Mouse (Mus musculus) adipocyte (in vitro differentiated cells): Measurements from ENCODE around the gene Birc2.

Experiments
- DNase-seq: peaks from one replicate; pipeline ENCODE4 v3.0.0-alpha.2; 2016; ENCODE audit warnings: low spot score

Birc2 gene

DNA sequence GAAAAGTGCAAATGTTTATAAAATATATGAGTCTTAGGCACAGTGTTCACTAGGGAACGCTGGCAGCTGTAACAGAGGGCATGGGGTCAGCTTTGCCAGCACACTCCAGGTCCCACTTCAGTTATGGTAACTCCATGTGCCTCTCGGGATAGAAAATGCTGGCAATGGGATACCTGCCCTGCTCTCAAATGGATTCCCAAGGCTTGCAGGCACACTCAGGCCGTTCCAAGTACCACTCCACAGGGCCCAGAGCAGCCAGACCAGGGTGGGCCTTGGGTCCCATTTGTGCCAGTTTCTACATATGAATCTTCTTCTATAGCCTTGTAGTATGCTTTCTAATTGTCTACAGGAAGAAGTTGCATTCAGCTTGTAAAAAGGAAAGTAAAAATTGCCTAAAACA lies 51.5 kb downstream of the Birc2 start:
- no peak for DNase-seq

DNA sequence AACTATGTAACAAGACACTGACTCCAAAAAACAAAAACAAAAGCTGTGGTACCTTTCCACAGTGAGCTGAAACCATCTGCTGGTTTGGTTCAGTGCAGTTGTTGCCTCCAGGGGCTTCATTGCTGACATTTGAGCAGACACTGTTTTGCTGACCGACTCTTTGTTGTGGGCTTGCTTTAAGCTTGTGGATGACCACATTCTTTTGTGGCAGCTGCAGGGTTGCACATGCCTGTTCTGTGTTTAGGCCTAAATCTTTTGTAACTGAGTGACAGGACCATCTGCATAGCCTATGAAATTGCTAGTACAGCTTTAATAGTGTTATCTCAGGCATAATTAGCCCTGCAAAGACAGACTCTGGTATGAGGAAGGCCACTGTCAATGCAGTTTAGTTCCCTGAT lies 52.2 kb downstream of the Birc2 start:
- DNase-seq: peak; percentile 14

DNA sequence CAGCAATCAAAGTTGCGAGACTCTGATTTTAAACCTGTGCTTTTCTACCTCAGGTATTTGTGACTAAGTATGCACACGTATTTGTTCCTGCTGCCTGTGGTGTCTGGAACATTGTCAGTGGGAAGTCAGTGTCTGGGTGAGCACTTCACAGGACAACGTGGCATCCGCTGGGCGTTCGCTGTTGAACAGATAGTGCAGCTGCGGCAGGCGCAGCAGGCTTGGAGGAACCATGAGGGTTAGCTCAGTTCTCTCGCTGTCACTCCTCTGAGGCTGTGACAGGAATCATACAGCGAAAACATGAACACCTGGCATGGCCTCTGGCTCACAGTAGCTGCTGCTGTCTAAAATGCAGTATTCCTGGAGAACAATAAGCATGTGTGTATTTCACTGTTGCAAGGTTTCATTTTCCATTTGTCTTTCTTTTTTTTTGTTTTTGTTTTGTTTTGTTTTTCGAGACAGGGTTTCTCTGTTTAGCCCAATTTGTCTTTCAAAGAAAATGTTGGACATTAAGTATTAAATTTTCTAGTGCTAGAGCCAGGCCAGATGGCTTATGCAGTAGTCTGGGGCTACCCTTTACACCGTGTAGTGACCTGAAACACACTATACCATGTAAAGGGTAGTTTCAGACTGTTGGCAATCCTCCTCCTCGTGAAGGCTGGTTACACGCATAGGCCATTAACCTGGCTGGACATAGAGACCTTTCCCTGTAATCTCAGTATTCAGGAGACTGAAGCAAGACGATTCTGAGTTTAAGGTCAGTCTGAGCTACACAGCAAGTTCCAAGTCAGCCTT lies 52.8 kb downstream of the Birc2 start:
- DNase-seq: no peak

DNA sequence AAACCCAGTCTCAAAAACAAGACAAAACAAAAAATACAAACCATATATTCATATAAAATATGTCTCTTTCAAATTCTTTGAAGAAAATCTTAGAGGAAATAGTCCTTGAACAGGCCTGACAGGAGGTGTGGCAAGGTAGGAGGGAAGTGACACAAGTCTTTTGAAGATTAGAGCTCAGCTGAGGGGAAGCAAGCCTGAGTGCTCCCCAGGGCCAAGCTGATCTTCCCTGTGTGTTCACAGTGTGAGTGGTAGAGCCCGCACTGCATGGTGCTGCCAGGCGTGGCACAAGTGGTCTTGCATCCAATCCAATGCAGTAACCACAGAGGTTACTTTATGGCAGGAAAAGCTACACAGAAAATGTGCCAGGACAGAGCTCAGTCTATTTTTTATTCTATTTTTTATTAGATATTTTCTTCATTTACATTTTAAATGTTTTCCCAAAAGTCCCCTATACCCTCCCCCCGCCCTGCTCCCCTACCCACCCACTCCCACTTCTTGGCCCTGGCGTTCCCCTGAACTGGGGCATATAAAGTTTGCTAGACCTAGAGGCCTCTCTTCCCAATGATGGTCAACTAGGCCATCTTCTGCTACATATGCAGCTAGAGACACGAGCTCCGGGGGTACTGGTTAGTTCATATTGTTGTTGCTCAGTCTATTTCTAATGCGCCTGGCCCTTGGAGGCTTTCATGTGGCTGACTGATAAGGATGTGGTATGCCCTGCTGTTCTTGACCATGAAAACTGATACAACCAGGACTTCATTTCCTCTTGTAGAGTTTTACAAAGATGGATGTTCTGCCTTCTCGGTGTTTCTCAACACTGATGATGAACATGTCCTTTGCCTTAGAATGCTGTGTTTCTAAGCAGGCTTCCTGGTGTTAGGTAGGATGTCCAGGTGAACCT lies 56.4 kb downstream of the Birc2 start:
- DNase-seq: no peak

GRCm38 (mm10) chr9:7779786-7780185 lies 57.1 kb downstream of the Birc2 start:
- no peak for DNase-seq

GRCm38 (mm10) chr9:7778771-7779170 lies 58.1 kb downstream of the Birc2 start:
- no peak for DNase-seq

DNA sequence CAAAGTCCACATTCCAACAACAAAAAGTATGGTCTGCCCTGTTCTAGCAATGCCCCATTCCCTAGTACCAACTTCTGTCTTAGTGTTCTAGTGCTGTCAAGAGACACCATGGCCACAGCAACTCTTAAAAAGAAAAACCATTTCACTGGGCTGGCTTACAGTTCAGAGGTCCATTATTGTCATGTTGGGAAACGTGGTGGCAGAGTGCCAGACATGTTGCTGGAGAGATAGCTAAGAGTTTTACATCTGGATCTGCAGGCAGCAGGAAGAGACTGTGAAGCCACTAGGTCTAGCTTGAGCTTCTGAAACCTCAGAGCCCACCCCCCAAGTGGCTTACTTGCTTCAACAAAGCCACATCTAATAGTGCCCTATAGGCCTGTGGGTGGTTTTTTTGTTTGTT lies 59.2 kb downstream of the Birc2 start:
- DNase-seq: peak; percentile 57

DNA sequence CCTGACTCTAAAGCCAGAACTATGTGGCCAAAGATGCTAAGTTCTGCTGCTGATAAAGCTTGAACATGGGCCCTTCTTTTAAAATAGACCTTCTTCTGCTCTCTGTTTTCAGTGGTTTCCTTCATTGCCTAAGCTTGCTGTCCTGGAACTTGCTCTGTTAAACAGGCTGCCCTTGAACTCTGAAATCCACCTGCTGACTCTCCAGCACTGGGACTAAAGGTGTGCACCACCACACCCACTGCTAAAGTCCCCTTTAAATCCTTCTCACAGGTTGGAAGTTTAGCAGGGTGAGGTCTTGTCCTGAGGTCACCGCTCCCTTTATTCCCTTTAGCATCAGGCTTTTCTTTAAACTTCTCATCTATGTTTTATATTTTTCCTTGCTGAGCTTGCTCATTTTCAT lies 59.9 kb downstream of the Birc2 start:
- DNase-seq: no peak

DNA sequence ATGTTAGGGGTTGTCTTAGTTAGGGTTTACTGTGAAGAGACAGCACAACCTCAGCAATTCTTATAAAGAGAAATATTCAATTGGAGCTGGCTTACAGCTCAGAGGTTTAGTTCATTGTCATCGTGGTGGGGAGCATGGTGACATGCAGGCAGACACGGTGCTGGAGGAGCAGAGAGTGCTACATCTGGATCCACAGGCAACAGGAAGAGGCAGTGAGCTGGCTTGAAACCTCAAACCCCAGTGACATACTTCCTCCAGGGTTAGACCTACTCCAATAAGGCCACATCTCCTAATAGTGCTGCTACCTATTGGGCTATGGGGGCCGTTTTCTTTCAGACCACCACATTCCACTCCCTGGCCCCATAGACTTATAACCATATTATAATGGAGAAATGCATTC lies 60.9 kb downstream of the Birc2 start:
- DNase-seq: no peak

GRCm38 (mm10) chr9:7775011-7775410 lies 61.9 kb downstream of the Birc2 start:
- DNase-seq: no peak

GRCm38 (mm10) chr9:7774538-7774937 lies 62.3 kb downstream of the Birc2 start:
- no peak for DNase-seq

- no peak for DNase-seq
Measured at GRCm38 (mm10) chr9:7773686-7774085, 63.2 kb downstream of the Birc2 start.

GRCm38 (mm10) chr9:7772773-7773454 lies 64.0 kb downstream of the Birc2 start:
- DNase-seq: no peak

DNA sequence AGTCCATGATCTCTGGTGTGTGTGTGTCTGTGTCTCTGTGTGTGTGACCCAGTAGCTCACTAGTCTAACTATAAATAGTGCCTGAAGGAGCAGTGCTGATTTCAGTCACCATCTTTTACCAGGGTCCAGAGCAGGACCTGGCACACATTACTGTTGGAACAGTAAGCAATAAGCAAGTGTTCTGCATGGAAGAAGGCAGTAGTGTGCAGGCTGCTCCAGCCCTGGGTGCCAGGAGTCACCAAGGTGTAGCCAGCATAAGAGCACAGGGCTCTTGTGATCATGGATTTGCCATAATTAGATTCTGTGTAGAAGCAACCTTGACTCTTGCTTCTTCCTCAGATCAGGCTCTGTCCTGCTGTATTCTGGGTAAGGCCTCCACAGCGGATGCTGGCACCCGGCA lies 64.5 kb downstream of the Birc2 start:
- DNase-seq: no peak

DNA sequence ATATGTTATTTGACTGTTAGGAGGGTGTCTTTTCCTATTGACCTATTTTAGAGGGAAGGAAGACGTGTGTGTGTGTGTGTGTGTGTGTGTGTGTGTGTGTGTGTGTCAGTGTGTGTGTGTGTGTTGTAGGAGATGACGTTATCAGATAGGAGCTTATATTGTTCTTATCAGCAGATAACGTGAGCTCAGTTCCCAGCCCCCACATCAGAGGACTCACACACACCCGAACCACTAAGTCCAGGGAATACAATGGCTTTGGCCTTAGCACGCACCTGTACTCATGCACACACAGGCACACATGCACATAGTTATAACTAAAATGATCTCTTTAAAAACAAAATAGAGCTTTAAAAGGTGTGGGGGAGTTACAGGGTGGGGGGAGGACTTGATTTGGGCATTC lies 67.4 kb downstream of the Birc2 start:
- no peak for DNase-seq

- DNase-seq: no peak
Measured at GRCm38 (mm10) chr9:7769081-7769480, 67.8 kb downstream of the Birc2 start.
